Mouse (Mus musculus): Measurements from ENCODE around the gene Ramp3.

Gene Ramp3

GRCm38 (mm10) chr11:6670826-6671225 is 12.5 kb downstream of the Ramp3 start:
- DNase-seq (ENCODE audit: low spot score) = no peak

GRCm38 (mm10) chr11:6674701-6675100 is 16.4 kb downstream of the Ramp3 start:
- no peak for DNase-seq (ENCODE audit: low spot score)

GRCm38 (mm10) chr11:6675402-6675801 is 17.1 kb downstream of the Ramp3 start:
- no peak for DNase-seq (ENCODE audit: low spot score)

GRCm38 (mm10) chr11:6676641-6677040 is 18.3 kb downstream of the Ramp3 start:
- no peak for DNase-seq (ENCODE audit: low spot score)

- DNase-seq (ENCODE audit: low spot score) = peak; percentile 46
Observed at GRCm38 (mm10) chr11:6677530-6677929, 19.2 kb downstream of the Ramp3 start.

- no peak for DNase-seq (ENCODE audit: low spot score)
Observed at GRCm38 (mm10) chr11:6679694-6680396, 21.5 kb downstream of the Ramp3 start.

GRCm38 (mm10) chr11:6680397-6680818 is 22.1 kb downstream of the Ramp3 start:
- no peak for DNase-seq (ENCODE audit: low spot score)

GRCm38 (mm10) chr11:6684741-6685140 is 26.4 kb downstream of the Ramp3 start:
- DNase-seq (ENCODE audit: low spot score) = no peak

- DNase-seq (ENCODE audit: low spot score) = no peak
Observed at GRCm38 (mm10) chr11:6688888-6689287, 30.6 kb downstream of the Ramp3 start.

- DNase-seq (ENCODE audit: low spot score) = no peak
Observed at GRCm38 (mm10) chr11:6692341-6692740, 34.0 kb downstream of the Ramp3 start.

GRCm38 (mm10) chr11:6694114-6694513 is 35.8 kb downstream of the Ramp3 start:
- DNase-seq (ENCODE audit: low spot score) = no peak

GRCm38 (mm10) chr11:6695176-6695575 is 36.9 kb downstream of the Ramp3 start:
- no peak for DNase-seq (ENCODE audit: low spot score)

GRCm38 (mm10) chr11:6696551-6696950 is 38.2 kb downstream of the Ramp3 start:
- DNase-seq (ENCODE audit: low spot score) = no peak

- DNase-seq (ENCODE audit: low spot score) = no peak
Observed at GRCm38 (mm10) chr11:6697751-6698150, 39.4 kb downstream of the Ramp3 start.

- no peak for DNase-seq (ENCODE audit: low spot score)
Observed at GRCm38 (mm10) chr11:6698281-6698680, 40.0 kb downstream of the Ramp3 start.

- DNase-seq (ENCODE audit: low spot score) = no peak
Observed at GRCm38 (mm10) chr11:6702258-6702657, 43.9 kb downstream of the Ramp3 start.

- no peak for DNase-seq (ENCODE audit: low spot score)
Observed at GRCm38 (mm10) chr11:6704851-6705250, 46.5 kb downstream of the Ramp3 start.

- no peak for DNase-seq (ENCODE audit: low spot score)
Observed at GRCm38 (mm10) chr11:6705516-6705915, 47.2 kb downstream of the Ramp3 start.

- DNase-seq (ENCODE audit: low spot score) = no peak
Observed at GRCm38 (mm10) chr11:6706796-6707195, 48.5 kb downstream of the Ramp3 start.

- no peak for DNase-seq (ENCODE audit: low spot score)
Observed at GRCm38 (mm10) chr11:6708437-6708836, 50.1 kb downstream of the Ramp3 start.

- no peak for DNase-seq (ENCODE audit: low spot score)
Observed at GRCm38 (mm10) chr11:6710409-6710808, 52.1 kb downstream of the Ramp3 start.

GRCm38 (mm10) chr11:6720746-6721145 is 62.4 kb downstream of the Ramp3 start:
- DNase-seq (ENCODE audit: low spot score) = no peak

- no peak for DNase-seq (ENCODE audit: low spot score)
Observed at GRCm38 (mm10) chr11:6726921-6727320, 68.6 kb downstream of the Ramp3 start.
